Comparison of ENCODE assay signal across 13 mouse cellular contexts in the genomic region with DNA sequence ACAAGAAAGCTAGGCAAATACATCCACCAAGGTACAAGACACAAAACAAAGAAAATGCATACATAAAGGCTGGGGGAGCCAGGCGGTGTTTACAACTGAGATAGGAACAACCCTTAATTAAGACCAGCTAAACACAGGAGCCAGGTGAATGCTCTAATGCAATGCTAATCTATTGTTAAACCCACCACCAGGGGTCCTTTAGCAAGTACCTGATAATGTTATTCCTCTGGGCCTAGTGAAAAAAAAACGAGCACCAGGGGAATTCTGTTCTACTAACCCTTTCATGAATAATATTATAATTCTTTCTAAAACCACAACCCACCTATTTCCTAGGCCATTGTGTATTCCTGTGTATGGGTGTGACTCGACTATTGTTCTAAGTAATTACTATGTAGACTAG.
"Had no signal": no experiment of that assay in that cellular context is flagged by ENCODE, and none has a peak within 500 bp of the region (broad histone marks: within the 10 kb centered on the region; RNA-seq: fewer than 3 reads in every experiment).

No protein-coding gene starts in this region.

- H3K9ac ChIP-seq: limb, embryonic 15.5 days; liver, embryonic 13.5 days; midbrain, embryonic 12.5 days; neural tube, embryonic 15.5 days; stomach, embryonic 15.5 days had no signal

- H3K36me3 ChIP-seq: limb, embryonic 15.5 days; liver, embryonic 13.5 days; midbrain, embryonic 12.5 days; neural tube, embryonic 15.5 days; stomach, embryonic 15.5 days had no signal

- H3K4me1 ChIP-seq: limb, embryonic 15.5 days; liver, embryonic 13.5 days; midbrain, embryonic 12.5 days; neural tube, embryonic 15.5 days; stomach, embryonic 15.5 days had no signal

- H3K4me2 ChIP-seq: limb, embryonic 15.5 days; liver, embryonic 13.5 days; midbrain, embryonic 12.5 days; neural tube, embryonic 15.5 days; stomach, embryonic 15.5 days had no signal

- H3K27me3 ChIP-seq: limb, embryonic 15.5 days; liver, embryonic 13.5 days; midbrain, embryonic 12.5 days; neural tube, embryonic 15.5 days; stomach, embryonic 15.5 days had no signal

- DNase-seq: kidney, adult 11 months; kidney, postnatal 14 days; layer of hippocampus, adult 9-11 months; layer of hippocampus, postnatal 36 days; liver, embryonic 13.5 days; lung, adult 18-20 months; thymus, adult 2 months; thymus, postnatal 36 days had no signal

- H3K4me3 ChIP-seq: limb, embryonic 15.5 days; liver, embryonic 13.5 days; midbrain, embryonic 12.5 days; myocyte; neural tube, embryonic 15.5 days; stomach, embryonic 15.5 days had no signal

- H3K27ac ChIP-seq: limb, embryonic 15.5 days; liver, embryonic 13.5 days; midbrain, embryonic 12.5 days; neural tube, embryonic 15.5 days; stomach, embryonic 15.5 days had no signal

- H3K9me3 ChIP-seq: limb, embryonic 15.5 days; liver, embryonic 13.5 days; midbrain, embryonic 12.5 days; neural tube, embryonic 15.5 days; stomach, embryonic 15.5 days had no signal
